Mouse (Mus musculus) heart, postnatal 0 days (tissue): ENCODE results near the gene Cux1.

Source experiments
- CTCF ChIP-seq: IDR thresholded peaks from 2 replicates; pipeline ENCODE4 v1.5.1; 2016; ENCODE audit warnings: antibody characterized with exemption, control low read depth, low read depth
- EP300 ChIP-seq: IDR thresholded peaks from 2 replicates; pipeline ENCODE4 v1.6.1; 2016; ENCODE audit warnings: antibody characterized with exemption, low read depth

GRCm38 (mm10) chr5:136237607-136238006, 329.7 kb downstream of the Cux1 start:
- TF ChIP-seq CTCF (no peak), EP300 (no peak)
